Mouse (Mus musculus): ENCODE measurements around the gene Ccdc12.

The Ccdc12 gene

GRCm38 (mm10) chr9:110656249-110657221, at the start of gene Ccdc12:
Ccdc12 (plus strand) TSS chr9:110656503.
- peak; percentile 96 for DNase-seq

DNA sequence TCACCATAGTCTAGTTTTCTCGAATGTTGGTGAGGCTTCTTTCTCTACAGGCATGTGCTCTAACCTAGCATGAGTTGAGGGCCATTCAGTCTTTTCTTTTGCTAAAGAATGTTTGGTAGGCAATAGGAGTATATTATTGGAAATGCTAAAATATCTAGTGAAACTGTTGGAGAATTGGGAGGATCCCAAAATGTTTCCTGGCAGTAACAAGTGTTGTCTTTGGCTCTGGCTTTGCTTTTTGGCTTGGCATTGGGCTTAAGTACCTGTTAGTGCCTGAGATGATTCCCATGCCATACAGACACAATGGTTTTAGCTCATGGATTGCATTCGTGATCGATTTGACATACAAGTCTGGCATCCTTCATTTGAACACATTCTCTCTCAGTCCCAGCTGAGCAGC, 44.8 kb upstream of the Ccdc12 start:
- DNase-seq = no peak

GRCm38 (mm10) chr9:110617081-110617480, 39.2 kb upstream of the Ccdc12 start:
- DNase-seq = no peak

GRCm38 (mm10) chr9:110620180-110620579, 36.1 kb upstream of the Ccdc12 start:
- DNase-seq = no peak

DNA sequence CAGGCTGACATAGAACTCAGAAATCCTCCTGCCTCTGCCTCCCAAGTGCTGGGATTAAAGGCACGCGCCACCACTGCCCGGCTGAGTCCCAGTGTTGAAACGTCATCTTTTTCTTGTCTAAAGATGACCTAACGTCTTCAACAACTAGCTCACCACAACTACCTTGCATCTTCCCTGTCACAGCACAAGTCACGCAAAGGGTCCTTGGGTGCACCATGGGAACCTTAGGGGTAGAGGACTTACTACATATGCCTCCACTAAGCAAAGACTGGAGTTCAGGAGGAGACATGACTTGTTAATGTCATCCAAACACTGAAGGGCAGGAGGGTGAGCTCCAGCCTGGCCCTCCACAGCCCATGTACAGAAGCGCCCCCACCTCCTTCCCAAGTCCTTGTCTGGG, 35.6 kb upstream of the Ccdc12 start:
- DNase-seq = no peak

GRCm38 (mm10) chr9:110622621-110623219, 33.6 kb upstream of the Ccdc12 start:
- no peak for DNase-seq

- DNase-seq = no peak
Observed at GRCm38 (mm10) chr9:110623416-110624195, 32.7 kb upstream of the Ccdc12 start.

- DNase-seq = peak; percentile 93 to 96
Observed at GRCm38 (mm10) chr9:110624361-110625166, 31.7 kb upstream of the Ccdc12 start, which contains the start of gene Nradd. Nradd (minus strand) TSS chr9:110624452.

GRCm38 (mm10) chr9:110625350-110625908, 30.9 kb upstream of the Ccdc12 start:
- DNase-seq = no peak

- DNase-seq = peak; percentile 52 to 55
Observed at GRCm38 (mm10) chr9:110630171-110630570, 26.1 kb upstream of the Ccdc12 start.

GRCm38 (mm10) chr9:110631191-110631590, 25.1 kb upstream of the Ccdc12 start:
- peak; percentile 76 to 84 for DNase-seq

DNA sequence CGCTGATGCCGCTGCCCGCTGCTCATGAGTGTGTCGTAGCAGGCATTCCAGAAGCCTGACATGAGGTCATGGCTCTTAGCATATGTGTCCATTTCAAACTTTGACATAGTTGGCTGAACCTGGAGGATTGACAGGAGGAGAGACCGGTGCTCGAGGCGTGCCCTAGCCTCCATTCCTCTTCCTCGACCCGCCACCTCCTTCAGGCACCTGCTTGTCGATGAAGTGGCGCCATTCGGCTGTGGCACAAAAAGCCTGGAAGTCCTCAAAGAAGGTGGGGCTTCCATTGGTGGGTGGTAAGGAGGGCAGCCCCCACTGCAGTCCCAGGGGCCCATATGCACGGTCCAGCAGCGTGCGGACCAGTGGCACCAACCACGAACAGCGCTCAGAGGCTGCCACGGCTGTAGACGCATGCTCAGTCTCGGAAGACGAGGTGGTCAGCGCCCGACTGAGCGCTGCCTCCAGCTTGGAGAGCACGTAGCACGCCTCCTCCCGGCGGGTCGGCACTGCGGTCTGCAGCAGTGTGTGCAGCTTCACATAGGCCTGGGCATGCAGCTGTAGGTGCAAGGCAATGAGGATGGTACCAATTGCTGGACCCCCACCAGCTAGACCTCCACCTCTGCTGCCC, 24.5 kb upstream of the Ccdc12 start:
- peak; percentile 45 for DNase-seq

GRCm38 (mm10) chr9:110632671-110633070, 23.6 kb upstream of the Ccdc12 start:
- no peak for DNase-seq

DNA sequence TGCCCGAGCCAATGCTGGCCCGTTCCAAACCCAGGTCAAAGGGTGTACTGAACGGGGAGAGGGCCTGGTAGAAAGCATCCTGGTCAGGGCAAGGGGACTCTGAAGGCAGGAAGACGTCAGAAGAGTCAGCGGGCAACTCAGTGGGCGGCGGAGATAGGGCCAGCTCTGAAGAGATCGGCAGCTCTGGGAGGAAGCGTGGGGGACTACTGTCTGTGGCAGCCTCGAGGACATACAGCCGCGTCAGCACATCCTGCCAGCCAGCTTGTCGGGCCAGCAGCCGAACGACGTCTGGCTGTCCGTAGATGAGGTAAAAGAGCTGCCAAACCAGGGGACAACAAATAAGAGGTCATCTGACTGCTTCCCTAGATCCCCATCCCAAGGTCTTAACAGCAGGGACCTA, 22.4 kb upstream of the Ccdc12 start:
- peak in 1 of 2 experiments; percentile 20 for DNase-seq

- peak; percentile 95 to 98 for DNase-seq
Observed at GRCm38 (mm10) chr9:110635225-110635624, 21.1 kb upstream of the Ccdc12 start.

- DNase-seq = peak; percentile 77
Observed at GRCm38 (mm10) chr9:110638611-110639021, 17.7 kb upstream of the Ccdc12 start.

DNA sequence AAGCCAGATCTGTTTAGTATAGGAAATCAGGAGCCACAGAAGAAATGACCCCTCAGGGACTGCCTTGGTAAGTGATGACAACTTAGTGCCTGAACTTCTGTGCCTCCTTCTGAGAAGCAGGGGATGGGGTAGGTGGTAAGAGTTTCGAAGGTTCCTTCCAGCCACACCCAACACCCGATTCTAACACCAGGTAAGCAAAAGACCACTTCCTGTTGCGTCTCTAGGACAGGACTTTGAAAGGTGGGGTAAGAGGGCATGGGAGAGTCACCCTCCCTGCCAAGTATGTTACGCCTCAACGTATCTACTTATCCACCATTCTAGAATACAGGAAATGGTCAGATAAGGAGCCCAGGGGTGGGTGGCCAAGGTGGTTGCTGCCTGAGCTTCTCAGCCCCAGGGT, 15.3 kb upstream of the Ccdc12 start:
- DNase-seq = no peak

DNA sequence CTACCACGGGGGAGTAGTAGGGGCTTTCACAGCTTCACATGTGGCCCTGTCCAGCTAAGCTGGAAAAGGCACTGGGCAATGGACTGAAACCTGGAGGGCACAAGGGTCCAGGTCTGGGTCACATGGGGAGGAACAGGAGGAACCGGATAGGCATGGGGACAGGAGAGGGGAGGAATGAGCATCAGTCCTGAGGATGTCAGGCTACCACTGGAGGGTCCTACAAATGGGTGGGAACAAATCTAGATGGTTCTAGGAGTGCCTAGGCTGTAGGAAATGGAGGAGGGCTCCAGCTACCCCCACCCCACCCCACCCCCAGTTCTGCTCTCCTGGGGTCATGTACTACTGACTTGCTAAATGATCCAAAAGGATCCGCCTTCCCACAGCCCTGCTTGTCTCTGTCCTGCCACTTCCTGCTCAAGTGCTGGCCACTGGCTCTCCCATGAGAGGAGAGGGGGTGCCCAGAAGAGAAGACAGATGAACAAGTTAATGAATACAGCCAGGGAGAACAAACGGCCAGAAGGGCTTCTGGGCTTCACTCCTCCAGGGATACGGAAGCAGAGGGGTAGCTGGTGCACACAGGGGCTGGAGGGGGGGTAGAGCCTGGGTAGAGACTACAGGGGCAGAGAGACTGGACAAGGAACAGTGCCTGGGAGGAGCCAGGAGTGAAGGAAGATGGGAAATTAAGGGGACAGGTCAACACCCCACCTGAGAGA, 13.3 kb upstream of the Ccdc12 start:
- DNase-seq = no peak

DNA sequence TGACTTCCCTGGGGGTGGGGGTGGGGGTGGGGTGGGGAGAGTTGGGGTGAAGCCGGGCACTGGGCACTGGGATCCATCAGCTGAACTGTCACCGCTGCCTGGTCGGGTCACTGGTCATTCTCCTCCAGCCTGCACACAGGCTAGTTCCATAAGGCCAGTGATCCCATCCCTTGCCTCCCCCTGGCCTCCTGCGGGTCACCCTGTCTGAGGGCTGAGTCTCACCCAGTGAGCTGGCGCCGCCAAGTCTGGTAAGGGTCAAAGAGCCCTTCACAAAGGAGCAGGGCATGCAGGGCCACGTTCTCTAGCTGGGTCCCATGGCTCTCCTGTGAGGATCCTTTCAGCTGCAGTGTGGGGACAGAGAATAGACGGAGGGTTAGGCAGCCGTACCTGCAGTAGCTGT, 12.5 kb upstream of the Ccdc12 start:
- no peak for DNase-seq

DNA sequence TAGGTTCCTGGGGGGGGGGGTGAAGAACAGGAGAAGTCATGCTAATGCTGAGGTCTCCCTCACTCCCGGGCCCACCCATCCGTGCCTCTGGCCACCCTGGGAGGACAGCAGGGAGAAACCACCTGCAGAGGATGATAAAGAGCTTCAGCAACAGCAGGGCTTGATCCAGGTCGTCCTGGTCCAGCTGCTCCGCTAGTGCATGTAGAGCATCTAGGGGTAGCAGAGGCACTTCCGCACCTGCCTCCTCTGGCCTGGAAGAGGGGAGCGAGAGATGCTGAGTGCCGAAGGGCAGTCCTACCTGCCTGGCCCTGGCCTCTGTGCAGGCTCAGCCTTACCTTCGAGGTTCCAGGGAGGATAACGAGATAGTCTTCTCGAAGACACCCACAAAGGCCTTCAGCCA, 12.0 kb upstream of the Ccdc12 start:
- no peak for DNase-seq

DNA sequence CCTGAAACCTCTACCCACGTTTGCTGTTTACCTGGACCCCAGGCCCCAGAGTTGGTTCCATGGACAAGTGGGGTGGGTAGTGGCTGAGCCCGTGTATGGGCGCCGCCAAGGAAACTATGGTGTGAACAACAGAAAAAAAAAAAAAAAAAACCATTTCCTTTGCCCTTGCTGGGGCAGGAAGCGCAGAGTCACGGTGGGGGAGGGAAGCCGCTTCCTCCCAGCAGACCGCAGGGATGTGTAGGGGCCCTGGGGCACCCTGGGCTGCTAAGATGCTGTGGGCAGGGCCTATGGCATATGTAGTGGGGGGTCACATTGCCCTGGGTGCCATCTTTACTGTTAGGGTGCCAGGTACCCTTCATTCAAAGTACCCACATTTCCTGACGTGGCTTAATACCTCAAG, 11.1 kb upstream of the Ccdc12 start:
- DNase-seq = no peak

Data from cerebellum, postnatal 10 days (tissue).